Mouse (Mus musculus) heart, adult 2 months (tissue): ENCODE measurements around the gene Zbtb9.

Source experiments
- CTCF ChIP-seq: fragments of 200-600 bp; IDR thresholded peaks from 2 replicates; pipeline ENCODE4 v1.8.1; 2022; ENCODE audit warnings: antibody characterized with exemption, mild to moderate bottlenecking, moderate library complexity
- POLR2A ChIP-seq: fragments of 200-500 bp; IDR thresholded peaks from 2 replicates; pipeline ENCODE4 v1.6.1; 2011; ENCODE audit warnings: mild to moderate bottlenecking, low read depth, low read length, control low read depth; ENCODE audit not compliant: insufficient read depth

GRCm38 (mm10) chr17:26983382-26983781, 10.4 kb downstream of the Zbtb9 start:
- no peak for TF ChIP-seq CTCF
- no peak for TF ChIP-seq POLR2A
